Mouse (Mus musculus) c-Kit-positive CD71-negative TER-119-negative erythroid progenitor cells, embryonic 14.5 days (primary cell): ENCODE data around the gene Rab4b.

Experiments used
- DNase-seq: peaks from one replicate; pipeline ENCODE4 v3.0.0-alpha.2; 2013; ENCODE audit warnings: low read depth

Gene Rab4b

GRCm38 (mm10) chr7:27159882-27160281 is 18.8 kb downstream of the Rab4b start:
- peak; percentile 66 for DNase-seq

DNA sequence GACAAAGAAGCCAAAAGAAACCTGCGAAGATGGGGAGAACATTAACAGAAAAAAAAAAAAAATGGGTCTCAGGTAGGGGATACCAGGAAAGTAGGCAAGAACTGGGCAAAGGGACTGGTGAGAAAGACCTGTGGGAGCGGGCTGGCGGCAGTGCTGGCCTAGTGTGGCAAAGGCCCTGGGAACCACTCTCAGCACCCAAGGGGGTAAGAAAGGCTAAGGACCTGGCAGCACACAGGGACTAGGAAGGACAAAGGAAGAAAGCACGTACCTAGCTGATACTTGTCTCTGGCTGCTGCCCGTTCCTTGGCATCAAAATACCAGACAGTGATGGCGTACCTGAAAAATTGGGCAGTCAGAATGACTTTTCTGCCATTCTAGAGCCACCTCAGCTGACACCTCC is 19.4 kb downstream of the Rab4b start:
- DNase-seq = no peak

- DNase-seq = no peak
These were observed 20.5 kb downstream of the Rab4b start for GRCm38 (mm10) chr7:27158171-27158570.

DNA sequence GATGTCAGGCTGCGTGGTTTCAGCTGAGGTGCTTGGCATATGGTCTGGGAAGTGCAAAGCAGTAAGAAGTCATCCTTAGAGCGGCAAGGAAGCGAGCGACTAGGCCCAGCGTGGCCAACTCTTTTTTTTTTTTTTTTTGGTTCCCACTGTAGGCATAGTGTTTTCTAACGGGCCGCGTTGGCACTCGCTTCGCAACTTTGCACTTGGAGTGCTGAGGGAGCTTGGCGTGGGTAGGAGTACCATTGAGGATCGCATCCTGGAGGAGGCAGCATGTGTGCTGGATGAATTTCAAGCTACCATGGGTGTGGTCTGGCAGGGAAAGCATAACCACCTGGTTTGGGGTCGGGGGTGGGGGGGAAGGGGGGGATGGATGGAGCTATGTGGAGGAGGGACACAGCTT is 22.7 kb downstream of the Rab4b start:
- no peak for DNase-seq

- DNase-seq = no peak
These were observed 25.4 kb downstream of the Rab4b start, which contains the start of gene Cyp2t4 for GRCm38 (mm10) chr7:27153205-27153764. TSS of gene Cyp2t4 (plus strand) at chr7:27153714.

- DNase-seq = no peak
These were observed 42.2 kb downstream of the Rab4b start for GRCm38 (mm10) chr7:27136410-27136996.

DNA sequence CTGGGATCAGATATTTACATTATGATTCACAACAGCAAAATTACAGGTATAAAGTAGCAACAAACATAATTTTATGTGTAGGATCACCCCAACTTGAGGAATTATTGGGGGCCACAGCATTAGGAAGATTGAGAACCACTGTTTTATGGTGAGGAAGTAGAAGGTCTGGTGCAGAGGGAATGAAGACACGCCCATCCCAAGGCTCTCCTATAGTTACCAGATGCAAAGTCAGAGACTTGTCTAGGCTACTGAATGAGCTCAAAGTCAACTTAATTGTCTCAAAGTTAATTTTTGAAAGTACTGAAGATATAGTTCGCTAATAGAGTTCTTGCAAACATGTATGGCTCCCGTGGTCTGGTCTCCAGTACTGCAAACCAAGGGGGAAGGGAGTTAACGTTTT is 44.9 kb downstream of the Rab4b start:
- no peak for DNase-seq

GRCm38 (mm10) chr7:27133156-27133555 is 45.5 kb downstream of the Rab4b start:
- DNase-seq = no peak

DNA sequence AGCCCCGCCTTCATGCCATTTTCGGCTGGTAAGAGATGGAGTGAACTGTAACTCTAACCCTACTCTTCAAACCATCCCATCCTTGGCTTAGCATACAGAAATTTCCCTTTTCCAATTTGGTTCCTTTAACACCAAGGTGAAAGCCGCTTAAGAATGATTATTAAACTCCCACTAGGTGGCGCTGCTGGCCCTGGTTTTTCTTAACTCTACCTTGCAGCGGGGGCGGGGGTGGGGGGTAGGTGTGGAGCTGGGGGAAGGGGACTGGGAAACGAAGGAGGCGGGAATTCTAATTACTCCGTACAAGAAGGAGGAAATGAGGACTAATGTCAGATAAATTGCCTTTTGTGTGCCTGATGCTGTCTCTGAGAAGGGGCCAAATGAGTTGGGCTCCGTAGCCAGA is 46.1 kb downstream of the Rab4b start:
- DNase-seq = peak; percentile 62

- DNase-seq = no peak
These were observed 47.3 kb downstream of the Rab4b start for GRCm38 (mm10) chr7:27131387-27131786.

- DNase-seq = no peak
These were observed 48.0 kb downstream of the Rab4b start for GRCm38 (mm10) chr7:27130521-27131370.

DNA sequence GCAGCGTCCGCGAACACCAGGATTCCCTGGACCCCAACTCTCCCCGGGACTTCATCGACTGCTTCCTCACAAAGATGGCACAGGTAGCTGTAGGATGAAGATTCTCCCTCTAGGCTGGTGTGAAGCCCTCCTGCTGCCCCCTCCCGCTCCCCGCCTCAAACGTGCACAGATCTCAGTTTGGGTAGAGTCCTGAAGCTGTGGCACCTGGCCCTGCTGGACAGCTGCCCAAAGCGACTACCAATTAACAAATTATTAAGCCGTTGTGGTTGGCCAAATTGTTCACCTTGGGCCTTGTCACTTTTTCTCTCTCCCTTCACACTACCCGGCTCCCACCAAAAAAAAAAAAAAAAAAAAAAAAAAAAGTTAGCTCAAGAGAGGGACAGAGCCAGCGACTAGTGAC is 48.9 kb downstream of the Rab4b start:
- no peak for DNase-seq

GRCm38 (mm10) chr7:27128946-27129345 is 49.8 kb downstream of the Rab4b start:
- DNase-seq = no peak

DNA sequence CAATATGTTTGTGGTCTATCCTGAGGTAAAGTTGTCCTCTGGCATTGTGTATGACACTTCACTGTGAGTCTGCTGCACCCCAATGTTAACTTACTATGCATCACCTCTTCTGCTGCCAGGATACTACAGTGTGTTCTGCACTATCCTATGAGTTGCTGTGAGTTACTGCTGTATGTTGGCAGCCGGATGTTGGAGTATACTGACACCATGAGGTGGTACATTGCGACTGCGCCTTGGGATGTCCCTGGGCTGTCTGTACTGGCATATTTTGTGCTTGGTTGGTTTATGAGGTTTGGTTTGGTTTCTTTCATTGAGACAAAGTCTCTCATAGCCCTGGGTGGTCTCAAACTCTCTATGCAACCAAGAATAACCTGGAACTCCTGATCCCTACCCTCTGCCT is 50.5 kb downstream of the Rab4b start:
- DNase-seq = no peak

DNA sequence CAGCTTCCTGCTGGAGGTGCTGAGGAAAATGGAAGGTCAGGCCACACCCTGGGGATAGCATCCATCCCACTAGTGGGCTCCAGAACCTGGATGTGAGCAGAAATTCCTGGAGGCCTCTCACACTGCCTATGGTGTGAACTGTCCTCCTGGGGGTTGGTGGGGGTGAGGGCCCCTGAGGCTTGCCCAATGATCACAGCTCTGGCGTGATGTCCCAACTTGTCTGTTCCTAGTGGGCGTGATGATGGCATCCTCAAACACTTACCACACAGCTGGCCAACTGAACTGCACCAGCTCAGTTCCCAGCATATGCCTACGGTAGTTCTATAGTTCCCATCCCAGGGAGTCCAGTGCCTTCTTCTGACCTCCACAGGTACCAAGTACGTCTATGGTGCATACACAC is 53.7 kb downstream of the Rab4b start:
- DNase-seq = no peak

- no peak for DNase-seq
These were observed 54.3 kb downstream of the Rab4b start for GRCm38 (mm10) chr7:27124305-27124832.

DNA sequence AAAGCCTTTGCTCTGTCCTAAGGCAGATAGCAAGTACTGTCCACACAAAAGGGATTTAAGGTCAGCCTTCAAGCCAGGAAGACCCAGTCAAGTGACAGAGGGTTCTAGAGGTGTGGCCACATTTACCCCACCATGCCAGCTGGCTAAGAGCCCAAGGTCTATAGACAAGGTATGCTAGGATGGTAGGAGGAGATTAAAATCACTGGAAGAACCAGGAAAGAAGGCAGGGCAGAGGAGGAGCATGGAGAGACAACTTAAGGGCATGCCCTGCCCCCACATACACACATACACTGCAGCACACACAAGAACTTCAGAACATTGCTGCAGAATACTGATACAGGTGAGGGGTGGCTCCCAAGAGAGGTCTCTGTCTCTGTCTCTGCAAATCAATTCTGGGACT is 59.0 kb downstream of the Rab4b start, which contains the start of gene Cyp2f2:
Gene Cyp2f2 (plus strand): TSS at position 234 of the 400 bp plus-strand sequence.
- no peak for DNase-seq
